Comparison of ENCODE assay signal across 8 mouse cellular contexts in genomic region chr1:57406187-57407151, GRCm38 (mm10). TPM values are rescaled to one million over a fixed set of nuclear protein-coding genes. Genes with fewer than 3 reads are reported as not detected.
A peak's percentile ranks its signal among the peaks of the same experiment; 100 is the strongest.
DNase-seq lines count a peak whose midpoint lies in the region; ATAC-seq and TF ChIP-seq lines count a peak whose summit lies in the region.

Gene Maip1, plus strand, starts transcription at chr1:57406328.
Gene Tyw5, minus strand, starts transcription at chr1:57407101.

- ATAC-seq in forebrain, embryonic 12.5 days (ENCODE audit: low FRiP score), result peak; percentile 93
- ATAC-seq in heart, postnatal 0 days (ENCODE audit: insufficient read depth, low read depth), result peak; percentile 92
- ATAC-seq in liver, embryonic 16.5 days (ENCODE audit: low read depth), result peak; percentile 86
- ATAC-seq in neural tube, embryonic 12.5 days (ENCODE audit: low FRiP score, low read depth), result peak; percentile 94
- peak; percentile 95 for ATAC-seq in stomach, postnatal 0 days (ENCODE audit: low FRiP score, low TSS enrichment)

- TF ChIP-seq EP300 in heart, postnatal 0 days (IDR thresholded peaks at IDR 0.05; ENCODE audit: low read depth), result no peak
- peak; percentile 19 for TF ChIP-seq EP300 in stomach, postnatal 0 days (optimal IDR thresholded peaks at IDR 0.05)

- no peaks in the 10 kb centered on the region for H3K9me3 ChIP-seq in E14TG2a.4 (ENCODE audit: low read length)
- H3K9me3 ChIP-seq in forebrain, embryonic 12.5 days, result no peaks in the 10 kb centered on the region
- no peaks in the 10 kb centered on the region for H3K9me3 ChIP-seq in heart, postnatal 0 days (replicated peaks; ENCODE audit: control insufficient read depth, low read length)
- H3K9me3 ChIP-seq in liver, embryonic 16.5 days (replicated peaks; ENCODE audit: control insufficient read depth, low read length), result no peaks in the 10 kb centered on the region
- H3K9me3 ChIP-seq in neural tube, embryonic 12.5 days, result no peaks in the 10 kb centered on the region
- H3K9me3 ChIP-seq in stomach, postnatal 0 days (ENCODE audit: control insufficient read depth, low read length), result no peaks in the 10 kb centered on the region

- H3K27ac ChIP-seq in forebrain, embryonic 12.5 days, result peak within 1 kb of the TSS; percentile 86
- peak within 1 kb of the TSS; percentile 95 for H3K27ac ChIP-seq in heart, postnatal 0 days (ENCODE audit: low read depth)
- peak within 1 kb of the TSS; percentile 90 for H3K27ac ChIP-seq in liver, embryonic 16.5 days (ENCODE audit: low read length)
- H3K27ac ChIP-seq in neural tube, embryonic 12.5 days, result peak within 1 kb of the TSS; percentile 12; the same call in 1 of the 2 replicates
- peak within 1 kb of the TSS; percentile 97 for H3K27ac ChIP-seq in stomach, postnatal 0 days (replicated peaks)

- peak within 1 kb of the TSS; percentile 77 for H3K9ac ChIP-seq in forebrain, embryonic 12.5 days
- H3K9ac ChIP-seq in heart, postnatal 0 days (replicated peaks; ENCODE audit: low read depth, low read length), result peak within 1 kb of the TSS; percentile 85
- H3K9ac ChIP-seq in liver, embryonic 16.5 days (ENCODE audit: low read depth, low read length), result peak within 1 kb of the TSS; percentile 88
- H3K9ac ChIP-seq in neural tube, embryonic 12.5 days, result peak within 1 kb of the TSS; percentile 84
- peak within 1 kb of the TSS; percentile 98 for H3K9ac ChIP-seq in stomach, postnatal 0 days (ENCODE audit: low read length)

- peak within 1 kb of the TSS; percentile 91 for H3K4me3 ChIP-seq in E14TG2a.4 (replicated peaks; ENCODE audit: low read length)
- peak within 1 kb of the TSS; percentile 80 for H3K4me3 ChIP-seq in forebrain, embryonic 12.5 days (replicated peaks)
- H3K4me3 ChIP-seq in heart, postnatal 0 days (ENCODE audit: low read depth, low read length), result peak within 1 kb of the TSS; percentile 73
- H3K4me3 ChIP-seq in liver, embryonic 16.5 days (ENCODE audit: low read depth, low read length), result peak within 1 kb of the TSS; percentile 93
- H3K4me3 ChIP-seq in neural tube, embryonic 12.5 days, result peak within 1 kb of the TSS; percentile 75
- H3K4me3 ChIP-seq in stomach, postnatal 0 days (ENCODE audit: low read depth, low read length), result peak within 1 kb of the TSS; percentile 92

- H3K36me3 ChIP-seq in E14TG2a.4 (ENCODE audit: insufficient read depth, low read length), result peaks cover 25% of the 10 kb centered on the region
- H3K36me3 ChIP-seq in forebrain, embryonic 12.5 days (replicated peaks), result no peaks in the 10 kb centered on the region
- 0 out of 2 replicates have a peak, but pooled peaks cover 4% of the 10 kb centered on the region for H3K36me3 ChIP-seq in heart, postnatal 0 days (replicated peaks; ENCODE audit: control insufficient read depth, insufficient read depth, low read length)
- no peaks in the 10 kb centered on the region for H3K36me3 ChIP-seq in liver, embryonic 16.5 days (ENCODE audit: control insufficient read depth, insufficient read depth)
- H3K36me3 ChIP-seq in neural tube, embryonic 12.5 days, result no peaks in the 10 kb centered on the region
- no peaks in the 10 kb centered on the region for H3K36me3 ChIP-seq in stomach, postnatal 0 days (ENCODE audit: control insufficient read depth, insufficient read depth, low read length)

- DNase-seq in c-Kit-positive CD71-positive TER-119-negative erythroid progenitor cells, embryonic 14.5 days (ENCODE audit: low read depth), result peak; percentile 73
- DNase-seq in heart, postnatal 0 days (ENCODE audit: low spot score), result peak; percentile 69
- DNase-seq in kidney, postnatal 4 days, result peak; percentile 87 to 92
- peak; percentile 83 for DNase-seq in stomach, postnatal 0 days (ENCODE audit: low spot score)

- WGBS in forebrain, embryonic 12.5 days, result under 1% methylated on average over 72 of the region's 72 CpGs
- under 1% methylated on average over 71 of the region's 72 CpGs for WGBS in heart, postnatal 0 days
- under 1% methylated on average over 72 of the region's 72 CpGs for WGBS in liver, embryonic 16.5 days (ENCODE audit: insufficient replicate concordance)
- WGBS in neural tube, embryonic 12.5 days, result under 1% methylated on average over 72 of the region's 72 CpGs
- WGBS in stomach, postnatal 0 days, result under 1% methylated on average over 72 of the region's 72 CpGs

- H3K27me3 ChIP-seq in E14TG2a.4 (ENCODE audit: insufficient read depth, low read length), result no peaks in the 10 kb centered on the region
- no peaks in the 10 kb centered on the region for H3K27me3 ChIP-seq in forebrain, embryonic 12.5 days
- no peaks in the 10 kb centered on the region for H3K27me3 ChIP-seq in heart, postnatal 0 days (ENCODE audit: control insufficient read depth, insufficient read depth, low read length)
- no peaks in the 10 kb centered on the region for H3K27me3 ChIP-seq in liver, embryonic 16.5 days (ENCODE audit: control insufficient read depth, insufficient read depth, low read depth, low read length)
- H3K27me3 ChIP-seq in neural tube, embryonic 12.5 days (replicated peaks), result no peaks in the 10 kb centered on the region
- no peaks in the 10 kb centered on the region for H3K27me3 ChIP-seq in stomach, postnatal 0 days (ENCODE audit: control insufficient read depth, insufficient read depth, low read length)

- no peak for TF ChIP-seq CTCF in E14TG2a.4 (conservative IDR thresholded peaks at IDR 0.05; ENCODE audit: low read length)
- TF ChIP-seq CTCF in heart, postnatal 0 days (IDR thresholded peaks at IDR 0.05; ENCODE audit: low read depth), result no peak
- 0 out of 2 replicates have a peak, but pooled peaks have one; percentile 19 for TF ChIP-seq CTCF in stomach, postnatal 0 days (IDR thresholded peaks at IDR 0.05; ENCODE audit: low read depth)

- peak within 1 kb of the TSS; percentile 72 for H3K4me2 ChIP-seq in forebrain, embryonic 12.5 days
- peak within 1 kb of the TSS; percentile 76 for H3K4me2 ChIP-seq in heart, postnatal 0 days (ENCODE audit: low read depth, low read length)
- peak within 1 kb of the TSS; percentile 90 for H3K4me2 ChIP-seq in liver, embryonic 16.5 days (ENCODE audit: low read depth, low read length)
- H3K4me2 ChIP-seq in neural tube, embryonic 12.5 days (replicated peaks), result peak within 1 kb of the TSS; percentile 81
- H3K4me2 ChIP-seq in stomach, postnatal 0 days (replicated peaks; ENCODE audit: low read depth), result peak within 1 kb of the TSS; percentile 83

- peaks cover 29% of the 10 kb centered on the region for H3K4me1 ChIP-seq in E14TG2a.4 (replicated peaks; ENCODE audit: low read depth, low read length)
- H3K4me1 ChIP-seq in forebrain, embryonic 12.5 days, result peaks cover 25% of the 10 kb centered on the region
- peaks cover 27% of the 10 kb centered on the region for H3K4me1 ChIP-seq in heart, postnatal 0 days (ENCODE audit: control insufficient read depth, insufficient read depth)
- H3K4me1 ChIP-seq in liver, embryonic 16.5 days (ENCODE audit: control insufficient read depth, low read depth, low read length), result peaks cover 12% of the 10 kb centered on the region
- peaks cover 20% of the 10 kb centered on the region for H3K4me1 ChIP-seq in neural tube, embryonic 12.5 days
- no peaks in the 10 kb centered on the region; the same call in 1 of the 2 replicates for H3K4me1 ChIP-seq in stomach, postnatal 0 days (replicated peaks; ENCODE audit: control insufficient read depth, insufficient read depth)

RNA-seq across cellular contexts. Expression of gene Maip1, which starts in this region (rescaled TPM):
- 16.9 and 17.1 TPM in 2 replicates for polyA plus RNA-seq in forebrain, embryonic 12.5 days (2016; fragmentation: Nextera tagmentation; extraction: Ambion mirVana)
- 7.7 TPM in 2 replicates for total RNA-seq in heart, postnatal 0 days (2014; rRNA removed; ENCODE audit: low replicate concordance)
- polyA plus RNA-seq in heart, postnatal 0 days (2015; fragmentation: Nextera tagmentation; extraction: Ambion mirVana), result 16.8 and 18.8 TPM in 2 replicates
- polyA plus RNA-seq in liver, embryonic 16.5 days (2015; fragmentation: Nextera tagmentation; extraction: Ambion mirVana), result 7.0 and 7.2 TPM in 2 replicates
- 17.9 and 18.2 TPM in 2 replicates for polyA plus RNA-seq in neural tube, embryonic 12.5 days (2016; fragmentation: Nextera tagmentation; extraction: Ambion mirVana)
- 12.6 and 13.0 TPM in 2 replicates for polyA plus RNA-seq in stomach, postnatal 0 days (2015; fragmentation: Nextera tagmentation; extraction: Ambion mirVana)

RNA-seq across cellular contexts. Expression of gene Tyw5, which starts in this region (rescaled TPM):
- 25.9 and 28.1 TPM in 2 replicates for polyA plus RNA-seq in forebrain, embryonic 12.5 days (2016; fragmentation: Nextera tagmentation; extraction: Ambion mirVana)
- total RNA-seq in heart, postnatal 0 days (2014; rRNA removed; ENCODE audit: low replicate concordance), result 18.9 and 37.9 TPM in 2 replicates
- polyA plus RNA-seq in heart, postnatal 0 days (2015; fragmentation: Nextera tagmentation; extraction: Ambion mirVana), result 11.5 and 13.0 TPM in 2 replicates
- 10.1 and 11.3 TPM in 2 replicates for polyA plus RNA-seq in liver, embryonic 16.5 days (2015; fragmentation: Nextera tagmentation; extraction: Ambion mirVana)
- 23.1 and 26.3 TPM in 2 replicates for polyA plus RNA-seq in neural tube, embryonic 12.5 days (2016; fragmentation: Nextera tagmentation; extraction: Ambion mirVana)
- polyA plus RNA-seq in stomach, postnatal 0 days (2015; fragmentation: Nextera tagmentation; extraction: Ambion mirVana), result 17.3 and 17.6 TPM in 2 replicates

Comparison
In these comparisons a context has a peak if more than half of its experiments do, and no peak if none do; other contexts are left out.
1. Peak in every context shown above with its lines: DNase-seq, ATAC-seq, H3K4me3 ChIP-seq and H3K27ac ChIP-seq.
2. H3K27ac ChIP-seq: peak in every context shown above with its lines; median percentile 97 in stomach, postnatal 0 days; 95 in heart, postnatal 0 days; 90 in liver, embryonic 16.5 days; 86 in forebrain, embryonic 12.5 days; 12 in neural tube, embryonic 12.5 days.